Mouse (Mus musculus): ENCODE data around the gene Timeless. TPM values are rescaled to one million over a fixed set of nuclear protein-coding genes. Genes with fewer than 3 reads are reported as not detected.
"Not testable (repeated sequence)": the region's sequence is repeated elsewhere in the genome, so short reads cannot be mapped to it uniquely, and the experiment has no call there.

Timeless gene
- total RNA-seq, 1 experiment from 2014 or later, result 13.5 TPM

DNA sequence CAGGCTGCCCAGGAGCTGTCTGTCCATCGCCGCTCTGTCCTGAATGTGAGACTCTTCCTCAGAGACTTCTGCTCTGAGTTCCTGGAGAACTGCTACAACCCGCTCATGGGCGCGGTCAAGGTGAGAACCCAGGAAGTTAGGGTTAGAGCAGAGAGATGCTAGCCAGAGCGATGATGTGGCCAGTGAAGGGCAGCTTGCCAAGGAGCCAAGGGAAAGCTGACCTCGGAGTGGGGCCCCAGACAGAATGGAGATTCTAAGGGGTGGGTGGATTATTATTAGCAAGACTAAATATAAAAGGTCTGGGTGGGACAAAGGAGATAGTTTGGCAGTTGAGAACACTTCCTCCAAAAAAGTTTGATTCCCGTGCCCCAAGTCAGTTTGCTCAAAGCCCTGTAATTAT is 11.4 kb downstream of the Timeless start:
- ATAC-seq (replicated peaks; ENCODE audit: insufficient number of reproducible peaks, low FRiP score, low TSS enrichment, poor library complexity, severe bottlenecking), result no peak

DNA sequence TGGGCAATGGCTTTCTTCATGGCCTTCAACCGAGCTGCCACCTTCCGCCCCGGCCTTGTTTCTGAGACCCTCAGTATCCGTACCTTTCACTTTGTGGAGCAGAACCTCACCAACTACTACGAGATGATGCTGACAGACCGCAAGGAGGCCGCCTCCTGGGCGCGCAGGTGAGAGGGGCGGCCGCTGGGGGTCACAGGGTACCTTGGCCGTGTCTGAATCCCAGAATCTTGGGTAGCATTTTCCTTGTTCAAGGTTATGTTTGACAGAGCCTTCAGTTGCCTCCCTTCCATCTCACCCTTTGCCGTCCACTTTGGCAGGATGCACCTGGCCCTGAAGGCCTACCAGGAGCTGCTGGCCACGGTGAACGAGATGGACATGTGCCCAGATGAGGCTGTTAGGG is 12.3 kb downstream of the Timeless start:
- ATAC-seq (replicated peaks; ENCODE audit: insufficient number of reproducible peaks, low FRiP score, low TSS enrichment, poor library complexity, severe bottlenecking), result no peak

DNA sequence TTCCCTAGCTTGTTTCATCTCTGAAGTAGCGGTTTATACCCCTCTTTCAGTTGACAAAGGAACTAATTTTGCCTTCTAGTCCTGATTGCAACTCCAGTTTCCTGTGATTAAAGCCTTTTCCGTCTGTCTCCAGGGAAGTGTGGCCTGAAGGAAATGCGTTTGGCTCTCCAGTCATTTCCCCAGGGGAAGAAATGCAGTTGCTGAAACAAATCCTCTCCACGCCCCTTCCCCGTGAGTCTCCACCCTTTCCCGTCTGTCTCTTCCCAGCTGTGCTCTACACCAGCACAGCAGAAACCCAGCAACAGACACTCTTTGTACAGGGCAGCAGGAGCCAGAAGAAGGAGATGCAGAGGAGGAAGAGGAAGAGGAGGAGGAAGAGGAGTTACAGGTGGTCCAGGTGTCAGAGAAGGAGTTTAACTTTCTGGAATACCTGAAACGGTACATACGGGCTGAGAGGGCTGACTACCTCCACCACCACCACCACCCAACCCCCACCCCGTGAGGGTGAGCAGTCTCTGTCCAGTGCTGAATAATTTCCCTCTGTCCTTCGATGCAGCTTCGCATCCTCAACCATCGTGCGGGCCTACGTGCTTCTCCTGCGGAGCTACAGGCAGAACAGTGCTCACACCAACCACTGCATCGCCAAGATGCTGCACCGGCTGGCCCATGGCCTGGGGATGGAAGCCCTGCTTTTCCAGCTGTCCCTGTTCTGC is 15.3 kb downstream of the Timeless start:
- no peak for ATAC-seq (replicated peaks; ENCODE audit: insufficient number of reproducible peaks, low FRiP score, low TSS enrichment, poor library complexity, severe bottlenecking)

DNA sequence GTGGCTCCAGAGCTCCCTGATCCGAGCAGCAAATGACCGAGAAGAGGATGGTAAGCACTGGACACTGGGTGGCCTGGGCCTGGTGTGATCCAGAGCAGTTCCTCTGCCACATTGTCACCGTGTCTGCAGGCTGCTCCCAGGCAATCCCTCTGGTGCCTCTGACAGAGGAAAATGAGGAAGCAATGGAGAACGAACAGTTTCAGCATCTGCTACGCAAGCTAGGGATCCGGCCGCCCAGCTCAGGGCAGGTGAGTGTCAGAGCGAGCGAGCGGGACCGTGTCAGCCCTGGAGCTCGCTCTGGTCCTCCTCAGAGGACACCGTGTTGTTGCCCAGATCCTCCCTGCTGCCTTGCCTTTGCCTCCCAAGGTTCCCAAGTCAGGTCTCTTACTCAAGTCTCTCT is 18.7 kb downstream of the Timeless start:
- ATAC-seq (replicated peaks; ENCODE audit: insufficient number of reproducible peaks, low FRiP score, low TSS enrichment, poor library complexity, severe bottlenecking), result no peak

DNA sequence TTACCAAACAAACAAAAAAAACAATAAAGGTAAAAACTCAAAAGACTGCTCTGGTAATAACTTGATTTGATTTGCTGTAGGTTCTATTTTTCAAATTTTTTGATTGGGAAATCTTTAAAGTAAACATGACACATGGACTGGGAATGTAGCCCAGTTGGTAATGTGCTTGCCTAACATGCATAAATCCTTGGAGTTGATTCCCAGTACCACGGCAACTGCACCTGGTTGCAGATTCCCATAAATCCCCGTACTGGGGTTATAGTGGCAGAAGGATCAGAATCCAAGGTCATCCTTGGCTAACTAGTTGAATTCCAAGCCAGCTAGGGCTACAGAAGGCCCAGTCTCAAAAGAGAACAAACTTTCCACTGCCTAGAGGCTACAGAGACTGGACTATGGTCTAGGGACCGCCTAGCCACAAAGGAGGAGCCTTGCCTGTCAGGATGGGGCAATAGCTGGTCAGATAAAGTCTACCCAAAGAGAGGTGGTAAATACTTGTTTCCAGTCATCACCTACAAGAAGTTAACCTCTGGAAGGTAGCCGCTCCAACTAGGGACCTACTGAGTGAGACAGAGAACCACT is 21.9 kb downstream of the Timeless start, which contains the start of gene Apon:
Gene Apon (plus strand): TSS at position 420 of the 579 bp plus-strand sequence.
- ATAC-seq (replicated peaks; ENCODE audit: insufficient number of reproducible peaks, low FRiP score, low TSS enrichment, poor library complexity, severe bottlenecking), result no peak

DNA sequence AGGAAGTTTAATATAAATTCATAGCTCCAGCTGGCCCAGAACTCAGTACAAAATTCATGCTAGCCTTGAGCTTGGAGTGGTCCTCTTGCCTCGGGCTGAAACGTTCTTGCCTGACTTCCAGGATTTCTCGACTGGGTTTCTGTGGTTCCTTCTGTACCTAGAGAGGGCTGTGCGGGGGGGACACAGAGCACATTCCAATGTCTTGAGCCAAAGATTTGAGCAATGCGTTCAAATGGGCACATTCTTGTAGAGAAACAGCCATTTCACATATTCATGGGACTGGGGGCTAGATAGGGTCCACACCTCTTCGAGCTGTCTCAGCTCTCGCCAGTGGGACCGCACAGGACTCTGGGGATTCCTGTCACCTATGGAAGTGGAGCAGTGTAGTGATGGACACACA is 24.1 kb downstream of the Timeless start:
- no peak for ATAC-seq (replicated peaks; ENCODE audit: insufficient number of reproducible peaks, low FRiP score, low TSS enrichment, poor library complexity, severe bottlenecking)

DNA sequence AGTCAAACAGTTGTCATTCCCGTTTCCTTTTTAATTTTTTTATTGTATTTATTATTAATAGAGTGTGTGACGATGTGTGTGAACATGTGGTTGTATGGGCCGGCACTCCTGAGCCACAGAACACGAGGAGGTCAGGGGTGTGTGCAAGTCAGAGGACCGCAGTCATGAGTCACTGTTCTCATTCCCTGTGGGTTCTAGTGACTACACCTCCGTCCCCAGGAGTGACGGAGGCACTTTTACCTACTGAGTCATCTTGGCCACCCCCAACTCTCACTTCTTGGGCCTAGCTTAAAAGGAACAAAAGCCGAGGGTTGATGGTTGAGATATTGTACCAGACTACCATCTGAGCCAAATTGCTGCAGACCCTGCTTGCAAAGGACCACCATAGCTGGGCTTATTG is 24.5 kb downstream of the Timeless start:
- no peak for ATAC-seq (replicated peaks; ENCODE audit: insufficient number of reproducible peaks, low FRiP score, low TSS enrichment, poor library complexity, severe bottlenecking)

DNA sequence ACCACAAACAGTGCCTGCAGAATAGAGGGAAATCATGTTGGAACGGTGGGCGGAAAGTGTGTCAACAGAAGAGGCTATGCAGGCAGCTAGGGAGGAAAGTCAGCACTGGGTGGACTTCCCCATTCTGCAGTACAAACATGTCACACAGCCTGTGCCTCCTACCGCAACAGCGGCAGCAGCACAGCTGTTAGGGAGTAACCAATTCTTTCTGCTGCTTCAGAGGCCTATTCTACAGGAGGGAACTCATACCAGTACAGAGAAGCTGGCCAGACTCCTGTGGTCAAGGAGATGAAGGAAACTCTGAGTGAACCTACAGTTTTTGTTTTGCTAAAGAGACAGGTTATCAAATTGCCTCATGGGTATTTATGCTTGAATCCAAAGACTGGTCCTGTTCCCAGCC is 27.1 kb downstream of the Timeless start:
- ATAC-seq (replicated peaks; ENCODE audit: insufficient number of reproducible peaks, low FRiP score, low TSS enrichment, poor library complexity, severe bottlenecking), result peak; percentile 88

DNA sequence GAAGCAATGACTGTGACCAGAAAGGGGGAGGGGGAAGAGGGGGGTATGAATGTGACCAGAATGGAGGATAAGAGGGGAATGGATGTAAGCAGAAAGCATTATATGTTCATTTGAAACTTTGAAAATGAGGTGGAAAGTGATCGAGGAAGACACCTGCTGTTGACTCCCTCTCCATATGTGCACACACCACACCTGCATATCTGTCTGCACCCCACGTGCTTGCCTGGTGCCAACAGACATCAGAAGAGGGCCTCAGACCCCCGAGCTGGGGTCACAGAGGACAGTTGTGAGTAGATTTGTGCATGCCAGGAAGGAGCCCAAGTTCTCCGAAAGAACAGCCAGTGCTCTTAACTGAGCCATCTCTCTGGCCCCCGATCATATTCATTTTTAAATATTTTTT is 28.1 kb downstream of the Timeless start:
- ATAC-seq (replicated peaks; ENCODE audit: insufficient number of reproducible peaks, low FRiP score, low TSS enrichment, poor library complexity, severe bottlenecking), result no peak

DNA sequence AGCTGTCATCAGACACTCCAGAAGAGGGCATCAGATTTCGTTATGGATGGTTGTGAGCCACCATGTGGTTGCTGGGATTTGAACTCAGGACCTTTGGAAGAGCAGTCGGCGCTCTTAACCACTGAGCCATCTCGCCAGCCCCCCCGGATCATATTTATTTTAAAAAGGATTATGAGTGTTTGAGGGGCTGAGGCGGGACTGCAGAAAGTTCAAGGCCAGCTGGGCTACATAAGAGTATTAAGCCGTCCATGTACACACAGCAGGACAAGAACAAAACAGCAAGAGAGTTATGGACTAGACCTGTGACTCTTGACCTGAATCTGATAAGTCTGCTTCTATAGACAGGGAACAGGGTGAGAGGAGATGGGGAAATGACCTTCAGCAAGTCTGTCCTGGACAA is 28.5 kb downstream of the Timeless start:
- not testable (repeated sequence) for ATAC-seq (replicated peaks; ENCODE audit: insufficient number of reproducible peaks, low FRiP score, low TSS enrichment, poor library complexity, severe bottlenecking)

DNA sequence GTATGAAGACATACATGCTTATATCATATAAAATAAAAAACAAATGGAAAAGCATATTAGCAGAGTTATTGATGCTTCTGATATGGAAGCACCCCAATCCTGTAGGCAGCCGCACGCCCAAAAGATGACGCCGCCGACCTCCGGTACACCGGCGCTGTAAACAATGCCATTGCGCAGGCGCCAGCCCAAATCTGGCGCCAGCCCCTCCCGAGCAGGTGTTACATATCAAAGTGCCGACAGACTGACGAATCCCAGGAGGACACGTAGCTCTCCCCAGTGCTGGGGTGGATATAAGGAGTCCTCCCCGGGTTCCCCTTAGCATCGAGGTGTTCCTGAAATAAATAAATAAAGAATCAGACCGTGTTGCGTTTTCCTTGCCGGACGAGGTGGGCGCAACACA is 30.4 kb downstream of the Timeless start:
- no peak for ATAC-seq (replicated peaks; ENCODE audit: insufficient number of reproducible peaks, low FRiP score, low TSS enrichment, poor library complexity, severe bottlenecking)

DNA sequence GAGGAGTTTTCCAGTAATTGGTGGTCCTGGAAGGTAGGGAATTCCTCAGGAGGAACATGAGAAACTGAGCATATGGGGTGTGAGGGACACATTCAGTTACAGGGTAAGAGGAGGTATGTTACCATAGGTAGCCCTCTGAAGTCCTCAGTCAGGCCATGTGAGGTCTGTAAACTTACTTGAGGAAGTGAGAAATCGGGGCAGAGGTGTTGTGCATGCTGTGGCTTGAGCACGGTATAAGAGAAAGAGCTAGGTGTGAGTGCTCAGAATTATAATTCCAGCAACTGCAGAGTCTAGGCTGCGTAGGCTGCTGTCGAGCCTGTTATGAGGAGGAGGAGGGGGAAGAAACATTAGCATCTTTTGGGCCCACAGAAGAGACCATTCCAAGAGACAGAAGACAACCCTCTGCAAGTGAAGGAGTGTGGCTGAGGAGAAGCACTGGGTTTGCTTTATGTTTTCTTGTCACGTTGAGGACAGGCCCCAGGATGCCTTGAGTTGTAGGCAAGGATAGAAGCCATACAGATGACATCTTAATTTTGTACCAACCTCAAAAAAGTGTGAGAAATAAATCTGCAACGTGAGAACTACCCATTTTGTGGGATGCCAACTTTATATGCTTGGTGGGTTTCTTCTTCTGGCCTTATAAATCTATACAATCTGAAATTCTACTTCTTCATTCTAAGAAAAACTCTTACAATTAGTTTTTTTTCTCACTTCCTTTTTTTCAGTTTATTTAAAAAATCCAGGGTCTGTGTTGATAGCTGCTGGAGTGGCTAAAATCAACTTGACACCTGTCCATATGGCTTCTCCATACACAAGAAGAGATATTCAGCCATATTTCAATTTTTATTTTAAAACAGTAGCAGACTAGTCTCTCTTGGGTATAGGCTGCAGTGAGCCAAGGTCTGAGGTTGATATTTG is 31.8 kb downstream of the Timeless start:
- ATAC-seq (replicated peaks; ENCODE audit: insufficient number of reproducible peaks, low FRiP score, low TSS enrichment, poor library complexity, severe bottlenecking), result 0 out of 2 replicates have a peak, but pooled peaks have one; percentile 25

DNA sequence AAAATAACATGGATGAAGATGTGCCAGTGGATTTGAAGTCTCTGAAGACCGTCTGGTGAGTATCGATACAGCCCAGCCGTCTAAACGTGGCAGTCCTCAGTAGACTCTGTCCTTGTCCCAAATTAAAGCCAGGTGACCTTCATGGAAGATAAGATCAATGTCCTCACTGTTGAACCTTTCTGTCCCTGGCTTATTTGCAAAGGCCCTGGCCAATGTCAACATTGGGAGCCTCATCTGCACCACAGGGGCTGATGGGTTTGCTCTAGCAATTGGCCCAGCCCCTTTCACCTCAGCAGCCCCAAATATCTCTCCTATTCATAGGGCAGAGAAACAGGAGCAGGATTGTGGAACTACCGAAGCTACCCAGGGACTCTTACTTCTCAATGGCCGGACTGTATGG is 36.5 kb downstream of the Timeless start, which contains the start of gene Apof:
Gene Apof (plus strand): TSS at position 301 of the 400 bp plus-strand sequence.
- ATAC-seq (replicated peaks; ENCODE audit: insufficient number of reproducible peaks, low FRiP score, low TSS enrichment, poor library complexity, severe bottlenecking), result no peak

DNA sequence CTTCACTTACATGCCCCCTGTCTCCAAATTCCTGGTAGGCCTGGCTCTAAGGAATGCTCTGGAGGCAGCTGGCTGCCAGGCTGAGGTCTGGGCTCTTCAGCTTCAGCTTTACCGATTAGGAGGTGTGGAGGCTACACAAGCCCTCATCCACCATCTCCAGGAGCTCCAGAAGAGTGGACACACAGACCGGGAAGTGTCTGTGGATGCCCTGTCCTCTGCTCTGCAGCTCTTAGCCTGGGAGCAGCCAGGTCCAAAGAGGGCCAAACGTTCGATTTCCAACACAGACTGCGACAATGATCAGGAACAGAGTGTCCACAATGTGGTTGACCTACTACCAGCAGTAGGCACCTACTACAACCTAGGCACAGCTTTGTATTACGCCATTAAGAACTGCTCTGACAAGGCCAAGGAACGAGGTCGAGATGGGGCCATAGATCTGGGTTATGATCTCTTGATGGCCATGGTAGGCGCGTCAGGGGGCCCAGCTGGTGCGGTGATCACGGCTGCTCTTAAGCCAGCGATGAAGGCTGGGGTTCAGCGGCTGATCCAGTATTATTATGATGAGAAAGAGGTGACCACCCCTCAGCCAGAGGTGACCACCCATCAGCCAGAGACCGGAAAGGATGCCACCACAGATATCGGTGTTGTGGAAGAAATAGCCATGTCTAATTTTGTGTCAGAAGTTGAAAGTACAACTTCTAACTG is 37.5 kb downstream of the Timeless start:
- no peak for ATAC-seq (replicated peaks; ENCODE audit: insufficient number of reproducible peaks, low FRiP score, low TSS enrichment, poor library complexity, severe bottlenecking)

DNA sequence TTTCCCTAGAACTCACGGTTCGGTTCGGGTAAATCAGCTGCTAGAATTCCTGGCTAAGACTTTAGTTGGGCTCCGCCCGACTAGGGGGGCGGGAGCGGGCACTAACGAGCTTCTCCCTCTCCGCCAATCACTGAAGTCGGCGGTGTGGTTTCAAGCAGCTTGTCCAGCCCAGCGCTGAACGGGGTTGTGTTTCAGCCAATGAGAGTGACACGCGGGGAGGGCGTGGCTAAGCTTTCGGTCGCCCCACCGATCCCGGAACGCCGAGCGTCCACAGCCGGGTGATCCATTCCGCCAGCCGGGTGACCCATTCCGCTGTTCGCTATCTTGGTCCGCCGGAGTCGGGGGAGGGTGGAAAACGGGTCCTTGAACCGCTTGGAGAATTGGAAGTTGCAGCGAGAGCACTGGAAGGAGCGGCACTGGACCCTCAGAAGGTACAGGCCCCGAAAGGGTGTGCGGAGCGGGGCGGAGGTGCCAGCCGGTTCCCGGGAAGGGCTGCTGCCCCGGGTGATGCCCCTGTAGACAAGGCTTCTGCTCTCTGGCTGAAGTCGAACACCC is 38.5 kb downstream of the Timeless start, which contains the start of gene Stat2:
Gene Stat2 (plus strand): TSS at position 273 of the 555 bp plus-strand sequence.
- ATAC-seq (replicated peaks; ENCODE audit: insufficient number of reproducible peaks, low FRiP score, low TSS enrichment, poor library complexity, severe bottlenecking), result peak; percentile 99

DNA sequence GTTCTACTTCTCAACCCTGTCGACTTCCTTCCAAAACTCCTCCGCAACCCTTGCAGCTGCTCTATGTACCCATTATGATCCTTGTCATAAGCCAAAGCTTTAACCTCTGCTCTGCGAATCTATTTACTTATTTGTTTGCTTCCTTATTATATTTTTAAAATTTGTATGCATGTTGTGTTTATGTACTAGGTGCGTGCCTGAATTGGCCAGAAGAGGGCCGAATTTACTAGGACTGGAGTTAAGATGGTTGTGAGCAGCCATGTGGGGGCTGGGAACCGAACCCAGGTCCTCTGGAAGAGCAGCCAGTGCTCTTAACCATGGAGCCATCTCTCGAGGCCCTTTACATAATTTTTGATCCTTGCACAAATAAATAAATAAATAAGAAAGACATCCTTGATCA is 39.0 kb downstream of the Timeless start:
- ATAC-seq (replicated peaks; ENCODE audit: insufficient number of reproducible peaks, low FRiP score, low TSS enrichment, poor library complexity, severe bottlenecking), result no peak

DNA sequence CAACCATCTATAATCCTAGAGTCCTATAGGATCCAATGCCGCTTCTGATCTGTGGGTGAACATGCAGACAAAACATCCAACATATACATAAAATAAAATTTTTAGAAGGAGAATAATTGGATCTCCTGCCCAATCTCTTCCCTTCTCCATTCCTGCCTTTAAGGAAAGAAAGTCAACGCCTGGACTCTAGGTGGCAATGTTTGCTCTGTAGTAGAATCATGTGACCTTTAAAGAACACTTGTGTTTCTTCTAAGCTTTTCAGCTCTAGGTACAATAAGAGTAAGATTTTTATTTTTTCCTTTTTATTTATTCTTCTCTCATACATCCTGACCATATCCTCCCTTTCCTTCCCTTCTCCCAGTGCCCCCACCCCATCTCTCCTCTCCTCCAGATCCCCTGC is 40.0 kb downstream of the Timeless start:
- no peak for ATAC-seq (replicated peaks; ENCODE audit: insufficient number of reproducible peaks, low FRiP score, low TSS enrichment, poor library complexity, severe bottlenecking)

DNA sequence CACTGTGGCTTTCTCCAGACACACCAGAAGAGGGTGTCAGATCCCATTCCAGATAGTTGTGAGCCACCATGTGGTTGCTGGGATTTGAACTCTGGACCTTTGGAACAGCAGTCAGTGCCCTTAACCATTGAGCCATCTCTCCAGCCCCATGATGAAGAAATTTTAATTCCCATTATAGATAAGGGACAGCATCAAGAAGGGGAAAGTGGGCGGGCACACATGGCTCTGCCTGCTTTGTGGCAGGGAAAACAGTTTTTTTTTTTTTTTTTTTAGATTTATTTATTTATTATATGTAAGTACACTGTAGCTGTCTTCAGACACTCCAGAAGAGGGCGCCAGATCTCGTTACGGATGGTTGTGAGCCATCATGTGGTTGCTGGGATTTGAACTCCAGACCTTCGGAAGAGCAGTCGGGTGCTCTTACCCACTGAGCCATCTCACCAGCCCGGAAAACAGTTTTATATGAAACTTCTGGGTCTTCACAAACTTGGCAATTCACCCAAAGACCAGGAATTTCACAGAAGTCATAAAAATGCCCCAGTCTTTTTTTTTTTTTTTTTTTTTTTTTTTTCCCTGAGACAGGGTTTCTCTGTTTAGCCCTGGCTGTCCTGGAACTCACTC is 41.1 kb downstream of the Timeless start:
- not testable (repeated sequence) for ATAC-seq (replicated peaks; ENCODE audit: insufficient number of reproducible peaks, low FRiP score, low TSS enrichment, poor library complexity, severe bottlenecking)

Data from monocyte, adult 5-6 weeks (primary cell).